Mouse (Mus musculus) CH12.LX (cell line): ENCODE measurements around the gene Xrra1. TPM values are rescaled to one million over a fixed set of nuclear protein-coding genes. Genes with fewer than 3 reads are reported as not detected.

ENCODE experiments used
- DNase-seq: peaks from one replicate; pipeline ENCODE4 v3.0.0-alpha.2; 2013; ENCODE audit errors: extremely low read depth
- H3K27ac ChIP-seq: 2 replicates; pipeline ENCODE4 v1.5.1; 2012; ENCODE audit warnings: low read depth, mild to moderate bottlenecking, control low read depth, moderate library complexity; ENCODE audit not compliant: insufficient read depth
- H3K27me3 ChIP-seq: replicated peaks from 2 replicates; pipeline ENCODE3; 2012; ENCODE audit warnings: inconsistent platforms
- H3K36me3 ChIP-seq, 2 experiments: replicated peaks in 1 of 2; 2 replicates each; pipeline versions ENCODE3 to v1.6.1; 2012; ENCODE audit warnings: inconsistent platforms in 1 of 2, low read length in 1 of 2, mild to moderate bottlenecking in 1 of 2, mixed read lengths in 1 of 2, moderate library complexity in 1 of 2; ENCODE audit not compliant: control insufficient read depth in 1 of 2, insufficient read depth in 1 of 2
- H3K4me1 ChIP-seq, 2 experiments: 2 replicates each; pipeline ENCODE4 v1.6.1; 2012; ENCODE audit warnings: inconsistent platforms in 1 of 2, moderate library complexity in 1 of 2; ENCODE audit not compliant: insufficient read depth in 2 of 2, control insufficient read depth in 1 of 2
- H3K4me2 ChIP-seq: 2 replicates; pipeline ENCODE4 v1.6.1; 2012; ENCODE audit warnings: low read depth, mild to moderate bottlenecking, control low read depth; ENCODE audit not compliant: poor library complexity, insufficient read depth, severe bottlenecking
- H3K4me3 ChIP-seq, 3 experiments: fragments of 150-350 bp in 1 of 3; sonication (generic) in 1 of 3; replicated peaks in 1 of 3; 2 replicates each; pipeline versions ENCODE3 to v1.5.1; 2011 to 2012; ENCODE audit warnings: low read depth in 2 of 3, low read length in 2 of 3, mild to moderate bottlenecking in 2 of 3, moderate library complexity in 2 of 3, control low read depth in 1 of 3, improper control_type of control experiment in 1 of 3, inconsistent platforms in 1 of 3, mixed read lengths in 1 of 3; ENCODE audit not compliant: poor library complexity in 1 of 3
- H3K79me2 ChIP-seq: replicated peaks from 2 replicates; pipeline ENCODE4 v1.6.1; 2012; ENCODE audit warnings: mild to moderate bottlenecking, moderate library complexity; ENCODE audit not compliant: control insufficient read depth, poor library complexity, insufficient read depth, severe bottlenecking; ENCODE audit errors: extremely low read depth
- H3K9ac ChIP-seq: 2 replicates; pipeline ENCODE4 v1.6.1; 2012; ENCODE audit warnings: low read depth, mild to moderate bottlenecking, control low read depth, moderate library complexity; ENCODE audit not compliant: insufficient read depth
- H3K9me3 ChIP-seq: replicated peaks from 2 replicates; pipeline ENCODE3; 2012; ENCODE audit warnings: low read length, inconsistent platforms, mixed read lengths
- BHLHE40 ChIP-seq: IDR thresholded peaks from 2 replicates; pipeline ENCODE4 v1.6.1; 2011; ENCODE audit warnings: mild to moderate bottlenecking, low read depth, low read length, improper control_type of control experiment
- CTCF ChIP-seq, 2 experiments: IDR thresholded peaks in 1 of 2; conservative IDR thresholded peaks in 1 of 2; 2 replicates each; pipeline ENCODE4 v1.5.1; 2011 to 2012; ENCODE audit warnings: low read depth in 2 of 2, low read length in 2 of 2, improper control_type of control experiment in 1 of 2, inconsistent platforms in 1 of 2, mild to moderate bottlenecking in 1 of 2, moderate library complexity in 1 of 2
- E2F4 ChIP-seq: IDR thresholded peaks from 2 replicates; pipeline ENCODE4 v1.6.1; 2011; ENCODE audit warnings: low read depth, low read length, improper control_type of control experiment; ENCODE audit not compliant: insufficient replicate concordance
- ELF1 ChIP-seq: IDR thresholded peaks from 2 replicates; pipeline ENCODE4 v1.6.1; 2014; ENCODE audit warnings: low read depth, mild to moderate bottlenecking, inconsistent platforms, low read length, improper control_type of control experiment
- EP300 ChIP-seq: IDR thresholded peaks from 2 replicates; pipeline ENCODE4 v1.6.1; 2011; ENCODE audit warnings: low read length, improper control_type of control experiment
- GABPA ChIP-seq: IDR thresholded peaks from 2 replicates; pipeline ENCODE4 v1.6.1; 2012; ENCODE audit warnings: low read depth, low read length, improper control_type of control experiment, inconsistent platforms; ENCODE audit not compliant: insufficient replicate concordance
- HCFC1 ChIP-seq: IDR thresholded peaks from 2 replicates; pipeline ENCODE4 v1.6.1; 2012; ENCODE audit warnings: low read depth, mild to moderate bottlenecking, inconsistent platforms, low read length, improper control_type of control experiment
- IRF4 ChIP-seq: IDR thresholded peaks from 2 replicates; pipeline ENCODE4 v1.6.1; 2014; ENCODE audit warnings: low read depth, mild to moderate bottlenecking, inconsistent platforms, low read length, improper control_type of control experiment
- JUN ChIP-seq: IDR thresholded peaks from 2 replicates; pipeline ENCODE4 v1.6.1; 2011; ENCODE audit warnings: low read depth, mild to moderate bottlenecking, low read length, improper control_type of control experiment, moderate library complexity; ENCODE audit not compliant: insufficient read depth
- KAT2A ChIP-seq: IDR thresholded peaks from 2 replicates; pipeline ENCODE4 v1.6.1; 2012; ENCODE audit warnings: low read length, improper control_type of control experiment, inconsistent platforms; ENCODE audit not compliant: insufficient replicate concordance
- MAX ChIP-seq: IDR thresholded peaks from 2 replicates; pipeline ENCODE4 v1.6.1; 2011; ENCODE audit warnings: low read length, improper control_type of control experiment
- MEF2A ChIP-seq: IDR thresholded peaks from 2 replicates; pipeline ENCODE4 v1.6.1; 2014; ENCODE audit warnings: low read depth, mild to moderate bottlenecking, inconsistent platforms, low read length, improper control_type of control experiment, borderline replicate concordance
- MXI1 ChIP-seq: IDR thresholded peaks from 2 replicates; pipeline ENCODE4 v1.6.1; 2011; ENCODE audit warnings: mild to moderate bottlenecking, low read depth, low read length, improper control_type of control experiment
- NELFE ChIP-seq: IDR thresholded peaks from 2 replicates; pipeline ENCODE4 v1.6.1; 2011; ENCODE audit warnings: low read depth, low read length, improper control_type of control experiment
- NRF1 ChIP-seq: IDR thresholded peaks from 2 replicates; pipeline ENCODE4 v1.6.1; 2014; ENCODE audit warnings: low read depth, mild to moderate bottlenecking, inconsistent platforms, low read length, improper control_type of control experiment, moderate library complexity
- PAX5 ChIP-seq: IDR thresholded peaks from 2 replicates; pipeline ENCODE4 v1.6.1; 2012; ENCODE audit warnings: low read length, inconsistent platforms, mixed read lengths
- POLR2AphosphoS2 ChIP-seq: IDR thresholded peaks from 2 replicates; pipeline ENCODE4 v1.6.1; 2011; ENCODE audit warnings: low read depth, low read length, improper control_type of control experiment
- RAD21 ChIP-seq: IDR thresholded peaks from 2 replicates; pipeline ENCODE4 v1.6.1; 2011; ENCODE audit warnings: low read depth, mild to moderate bottlenecking, low read length, improper control_type of control experiment, moderate library complexity
- RCOR1 ChIP-seq: conservative IDR thresholded peaks from 2 replicates; pipeline ENCODE4 v1.6.1; 2012; ENCODE audit warnings: low read depth, mild to moderate bottlenecking, inconsistent platforms, low read length, improper control_type of control experiment
- SMC3 ChIP-seq: IDR thresholded peaks from 2 replicates; pipeline ENCODE4 v1.6.1; 2011; ENCODE audit warnings: low read depth, low read length, improper control_type of control experiment
- TBP ChIP-seq: conservative IDR thresholded peaks from 2 replicates; pipeline ENCODE4 v1.6.1; 2011; ENCODE audit warnings: low read depth, low read length, improper control_type of control experiment
- TCF12 ChIP-seq: IDR thresholded peaks from 2 replicates; pipeline ENCODE4 v1.6.1; 2014; ENCODE audit warnings: low read depth, mild to moderate bottlenecking, inconsistent platforms, low read length, improper control_type of control experiment
- USF1 ChIP-seq: IDR thresholded peaks from 2 replicates; pipeline ENCODE4 v1.6.1; 2014; ENCODE audit warnings: low read depth, mild to moderate bottlenecking, inconsistent platforms, low read length, improper control_type of control experiment
- ZKSCAN1 ChIP-seq: IDR thresholded peaks from 2 replicates; pipeline ENCODE4 v1.6.1; 2012; ENCODE audit warnings: low read depth, inconsistent platforms, low read length, improper control_type of control experiment, borderline replicate concordance
- ZMIZ1 ChIP-seq: IDR thresholded peaks from 2 replicates; pipeline ENCODE4 v1.6.1; 2012; ENCODE audit warnings: low read depth, mild to moderate bottlenecking, inconsistent platforms, low read length, improper control_type of control experiment
- ZNF384 ChIP-seq: IDR thresholded peaks from 2 replicates; pipeline ENCODE4 v1.6.1; 2012; ENCODE audit warnings: low read depth, low read length, improper control_type of control experiment, inconsistent platforms
- dilution Hi-C: fragments of 300-500 bp; cut with MboI; formaldehyde crosslinking; loops from 2 replicates; pipeline ENCODE4 v1.14.3; 2020; ENCODE audit warnings: low sequenced_read_pairs; ENCODE audit not compliant: extremely low pct_unique_long_range_greater_than_20kb, extremely low pct_ligation_motif_present
- in situ Hi-C: fragments of 300-500 bp; cut with MboI; formaldehyde crosslinking; loops from 3 replicates; pipeline ENCODE4 v1.14.3; 2019; ENCODE audit warnings: low sequenced_read_pairs, low pct_ligation_motif_present, low pct_unique_long_range_greater_than_20kb, mixed read lengths
- polyA plus RNA-seq: library from polyadenylated mRNA; unstranded; fragments of >175 nt; gene quantifications from 2 replicates; pipeline ENCODE4 v1.2.1, GENCODE M21; 2012; ENCODE audit warnings: low read depth; ENCODE audit not compliant: insufficient read length
- total RNA-seq, 2 experiments: library from RNA; depleted of rRNA; stranded (reverse); fragments of 300-350 nt in 1 of 2; fragments of >200 nt in 1 of 2; gene quantifications; 2 replicates each; pipeline ENCODE4 v1.2.3; 2012 to 2014

The Xrra1 gene
- total and polyA plus RNA-seq, 3 experiments: 0.17 to 0.59 (median 0.49) TPM

- TF ChIP-seq MXI1 (no peak), HCFC1 (no peak)
Measured at GRCm38 (mm10) chr7:99917320-99917844, 58.5 kb downstream of the Xrra1 start (continued).

- H3K4me1 ChIP-seq: no peaks in the 10 kb centered on the region
- DNase-seq: no peak
- H3K9ac ChIP-seq: no peak overlapping the region
- in situ Hi-C loops (no loop called here), dilution Hi-C loops (no loop called here)
- H3K4me2 ChIP-seq: no peak overlapping the region
- H3K79me2 ChIP-seq: no peaks in the 10 kb centered on the region
- H3K9me3 ChIP-seq: no peaks in the 10 kb centered on the region
- H3K27me3 ChIP-seq: no peaks in the 10 kb centered on the region
- peaks cover 2 to 27% of the 10 kb centered on the region in 2 experiments for H3K36me3 ChIP-seq
- H3K27ac ChIP-seq: no peak overlapping the region
- no peak for TF ChIP-seq MXI1
- no peak for TF ChIP-seq ZMIZ1
- TF ChIP-seq CTCF (conservative IDR thresholded peaks at IDR 0.05 in 1 of 2, IDR thresholded peaks at IDR 0.05 in 1 of 2; ENCODE audit: low read depth in 2 of 2, low read length in 2 of 2): no peak
- no peak for TF ChIP-seq USF1
- no peak for TF ChIP-seq RCOR1
- no peak for TF ChIP-seq ZNF384
- TF ChIP-seq EP300: no peak
- TF ChIP-seq JUN: no peak
- TF ChIP-seq BHLHE40: no peak
- TF ChIP-seq IRF4: no peak
- no peak for TF ChIP-seq MEF2A
- no peak for TF ChIP-seq E2F4
- TF ChIP-seq TBP: no peak
- TF ChIP-seq MAX: no peak
- no peak for TF ChIP-seq SMC3
- TF ChIP-seq NRF1: no peak
- TF ChIP-seq POLR2AphosphoS2: no peak
- TF ChIP-seq, all 38 proteins: peak for 0
- no peak overlapping the region for H3K4me3 ChIP-seq
Measured at GRCm38 (mm10) chr7:99919164-99919563, 60.2 kb downstream of the Xrra1 start.

- Histone ChIP-seq H3K9ac (no peak overlapping the region), H3K27me3 (no peaks in the 10 kb centered on the region), H3K4me2 (no peak overlapping the region), H3K27ac (no peak overlapping the region), H3K36me3 (peaks cover 10 to 36% of the 10 kb centered on the region in 2 experiments), H3K79me2 (no peaks in the 10 kb centered on the region), H3K4me1 (no peaks in the 10 kb centered on the region; a peak in 1 of 4 replicates), H3K9me3 (no peaks in the 10 kb centered on the region)
- dilution Hi-C loops: no loop called here
- no peak for DNase-seq
- in situ Hi-C loops: no loop called here
- TF ChIP-seq ZNF384: no peak
- no peak for TF ChIP-seq NELFE
- no peak for TF ChIP-seq JUN
- no peak for TF ChIP-seq EP300
- no peak for TF ChIP-seq PAX5
- TF ChIP-seq RAD21: no peak
- no peak for TF ChIP-seq ELF1
- TF ChIP-seq KAT2A: no peak
- no peak for TF ChIP-seq GABPA
- TF ChIP-seq MAX: no peak
- no peak for TF ChIP-seq MEF2A
- TF ChIP-seq NRF1: no peak
- TF ChIP-seq BHLHE40: no peak
- no peak for TF ChIP-seq TCF12
- TF ChIP-seq CTCF (conservative IDR thresholded peaks at IDR 0.05 in 1 of 2, IDR thresholded peaks at IDR 0.05 in 1 of 2; ENCODE audit: low read depth in 2 of 2, low read length in 2 of 2): no peak
- no peak for TF ChIP-seq ZKSCAN1
- TF ChIP-seq, all 38 proteins: peak for 0
- H3K4me3 ChIP-seq: no peak overlapping the region
Measured at GRCm38 (mm10) chr7:99919971-99920370, 61.1 kb downstream of the Xrra1 start.
